In the genomic region with DNA sequence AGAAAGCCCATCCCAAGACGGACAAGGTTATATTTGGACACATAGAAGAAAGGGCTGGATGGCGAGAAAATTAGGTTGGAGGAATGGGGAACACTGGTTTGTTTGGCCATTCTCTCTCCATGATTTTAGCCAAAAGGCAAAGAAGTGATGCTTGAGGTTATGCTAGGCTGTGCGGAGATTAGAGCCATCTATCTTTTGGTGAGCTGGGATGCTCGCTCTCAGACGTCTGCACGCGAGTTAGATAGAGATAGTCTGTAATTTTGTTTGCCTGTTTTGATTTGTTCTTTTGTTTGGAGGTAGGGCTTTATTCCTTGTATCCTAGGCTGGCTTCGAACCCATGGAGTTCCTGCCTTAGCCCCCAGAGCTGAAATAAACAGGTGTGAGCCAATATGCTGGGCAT, we compare ENCODE assay signal across 8 mouse cellular contexts. TPM values are rescaled to one million over a fixed set of nuclear protein-coding genes. Genes with fewer than 3 reads are reported as not detected.
DNase-seq lines count a peak whose midpoint lies in the region; ATAC-seq and TF ChIP-seq lines count a peak whose summit lies in the region.

No protein-coding gene starts in this region.

- peak overlapping the region; percentile 69 for H3K4me2 ChIP-seq in embryonic facial prominence, embryonic 15.5 days (replicated peaks)
- peak overlapping the region; percentile 82 for H3K4me2 ChIP-seq in intestine, embryonic 16.5 days (ENCODE audit: low read depth, low read length)
- H3K4me2 ChIP-seq in neural tube, embryonic 13.5 days: peak overlapping the region; percentile 95

- no peak for ATAC-seq in embryonic facial prominence, embryonic 15.5 days (ENCODE audit: insufficient number of reproducible peaks, low FRiP score, low TSS enrichment, low read depth)
- ATAC-seq in intestine, embryonic 16.5 days: no peak
- ATAC-seq in neural tube, embryonic 13.5 days (ENCODE audit: low read depth): no peak

- peak overlapping the region; percentile 90 for H3K4me3 ChIP-seq in lung, adult 2 months (replicated peaks; ENCODE audit: extremely low read depth, low read depth, low read length)
- peak overlapping the region; percentile 83 for H3K4me3 ChIP-seq in embryonic facial prominence, embryonic 15.5 days (replicated peaks)
- H3K4me3 ChIP-seq in intestine, embryonic 16.5 days (ENCODE audit: low read length): peak overlapping the region; percentile 84
- H3K4me3 ChIP-seq in neural tube, embryonic 13.5 days: peak overlapping the region; percentile 92

- peaks cover 9% of the 10 kb centered on the region for H3K4me1 ChIP-seq in lung, adult 2 months (ENCODE audit: control insufficient read depth, insufficient read depth, low read length)
- H3K4me1 ChIP-seq in embryonic facial prominence, embryonic 15.5 days: peaks cover 53% of the 10 kb centered on the region
- H3K4me1 ChIP-seq in intestine, embryonic 16.5 days (ENCODE audit: control insufficient read depth, insufficient read depth, low read length): peaks cover 21% of the 10 kb centered on the region
- peaks cover 65% of the 10 kb centered on the region for H3K4me1 ChIP-seq in neural tube, embryonic 13.5 days (replicated peaks)

- H3K27me3 ChIP-seq in embryonic facial prominence, embryonic 15.5 days: no peaks in the 10 kb centered on the region
- H3K27me3 ChIP-seq in intestine, embryonic 16.5 days (replicated peaks; ENCODE audit: control insufficient read depth, insufficient read depth, low read length): no peaks in the 10 kb centered on the region
- no peaks in the 10 kb centered on the region for H3K27me3 ChIP-seq in neural tube, embryonic 13.5 days

- TF ChIP-seq CTCF in lung, adult 2 months (IDR thresholded peaks at IDR 0.05; ENCODE audit: insufficient read depth, low read length): no peak

- H3K9me3 ChIP-seq in embryonic facial prominence, embryonic 15.5 days (replicated peaks): no peaks in the 10 kb centered on the region
- no peaks in the 10 kb centered on the region for H3K9me3 ChIP-seq in intestine, embryonic 16.5 days (ENCODE audit: control insufficient read depth, low read length)
- H3K9me3 ChIP-seq in neural tube, embryonic 13.5 days: no peaks in the 10 kb centered on the region

- no peak for DNase-seq in lung, adult 2 months
- DNase-seq in lung, adult 18-20 months: no peak
- DNase-seq in layer of hippocampus, adult 18-20 months (ENCODE audit: low spot score in 2 of 2): no peak
- DNase-seq in frontal cortex, postnatal 14 days (ENCODE audit: low spot score in 2 of 2): no peak
- DNase-seq in cerebellum, adult 8-10 months: no peak

- peak overlapping the region; percentile 90 for H3K9ac ChIP-seq in embryonic facial prominence, embryonic 15.5 days
- peak overlapping the region; percentile 91 for H3K9ac ChIP-seq in intestine, embryonic 16.5 days (ENCODE audit: low read depth, low read length)
- peak overlapping the region; percentile 89 for H3K9ac ChIP-seq in neural tube, embryonic 13.5 days

- 11% methylated on average over 8 of the region's 8 CpGs for WGBS in lung, adult 2 months
- 8% methylated on average over 8 of the region's 8 CpGs for WGBS in embryonic facial prominence, embryonic 15.5 days
- 10% methylated on average over 8 of the region's 8 CpGs for WGBS in intestine, embryonic 16.5 days
- WGBS in neural tube, embryonic 13.5 days: 15% methylated on average over 8 of the region's 8 CpGs

- TF ChIP-seq POLR2A in lung, adult 2 months (IDR thresholded peaks at IDR 0.05; ENCODE audit: borderline replicate concordance, extremely low read depth, low read depth, low read length): no peak

- peak overlapping the region; percentile 98 for H3K27ac ChIP-seq in embryonic facial prominence, embryonic 15.5 days (replicated peaks)
- peak overlapping the region; percentile 96 for H3K27ac ChIP-seq in intestine, embryonic 16.5 days (ENCODE audit: low read length)
- peak overlapping the region; percentile 95 for H3K27ac ChIP-seq in neural tube, embryonic 13.5 days (replicated peaks)

- peaks cover 39% of the 10 kb centered on the region for H3K36me3 ChIP-seq in embryonic facial prominence, embryonic 15.5 days
- peaks cover 16% of the 10 kb centered on the region for H3K36me3 ChIP-seq in intestine, embryonic 16.5 days (ENCODE audit: control insufficient read depth, insufficient read depth, low read length)
- peaks cover 44% of the 10 kb centered on the region for H3K36me3 ChIP-seq in neural tube, embryonic 13.5 days

RNA-seq across cellular contexts. Expression of a gene that starts 0.8 kb away (rescaled TPM):
- 16.7 and 20.8 TPM in 2 replicates for polyA plus RNA-seq in lung, adult 2 months (2012; rRNA removed)
- polyA plus RNA-seq in embryonic facial prominence, embryonic 15.5 days (2015; fragmentation: Nextera tagmentation; extraction: Ambion mirVana): 47.3 and 52.3 TPM in 2 replicates
- 23.8 and 26.0 TPM in 2 replicates for polyA plus RNA-seq in intestine, embryonic 16.5 days (2015; fragmentation: Nextera tagmentation; extraction: Ambion mirVana)
- polyA plus RNA-seq in neural tube, embryonic 13.5 days (2015; fragmentation: Nextera tagmentation; extraction: Ambion mirVana): 26.7 and 28.8 TPM in 2 replicates
- total RNA-seq in layer of hippocampus, adult 18-20 months (2021): 10 to 100 TPM; 33.0 to 38.7 TPM

RNA-seq across cellular contexts. Expression of a gene that starts 5.6 kb away (rescaled TPM):
- 15.0 and 22.9 TPM in 2 replicates for polyA plus RNA-seq in lung, adult 2 months (2012; rRNA removed)
- polyA plus RNA-seq in embryonic facial prominence, embryonic 15.5 days (2015; fragmentation: Nextera tagmentation; extraction: Ambion mirVana): 77.8 and 83.0 TPM in 2 replicates
- polyA plus RNA-seq in intestine, embryonic 16.5 days (2015; fragmentation: Nextera tagmentation; extraction: Ambion mirVana): 49.7 and 53.1 TPM in 2 replicates
- polyA plus RNA-seq in neural tube, embryonic 13.5 days (2015; fragmentation: Nextera tagmentation; extraction: Ambion mirVana): 74.2 and 76.3 TPM in 2 replicates
- 10 to 100 TPM; 50.3 TPM for total RNA-seq in layer of hippocampus, adult 18-20 months (2021)

RNA-seq across cellular contexts. Expression of a gene that starts 10.2 kb away (rescaled TPM):
- polyA plus RNA-seq in lung, adult 2 months (2012; rRNA removed): 333 and 615 TPM in 2 replicates
- polyA plus RNA-seq in embryonic facial prominence, embryonic 15.5 days (2015; fragmentation: Nextera tagmentation; extraction: Ambion mirVana): 543 and 559 TPM in 2 replicates
- 639 and 679 TPM in 2 replicates for polyA plus RNA-seq in intestine, embryonic 16.5 days (2015; fragmentation: Nextera tagmentation; extraction: Ambion mirVana)
- 679 and 746 TPM in 2 replicates for polyA plus RNA-seq in neural tube, embryonic 13.5 days (2015; fragmentation: Nextera tagmentation; extraction: Ambion mirVana)
- 100 to 1,000 TPM; 238 to 240 TPM for total RNA-seq in layer of hippocampus, adult 18-20 months (2021)

RNA-seq across cellular contexts. Expression of a gene that starts 14.1 kb away (rescaled TPM):
- 63.1 and 88.6 TPM in 2 replicates for polyA plus RNA-seq in lung, adult 2 months (2012; rRNA removed)
- 95.6 and 97.7 TPM in 2 replicates for polyA plus RNA-seq in embryonic facial prominence, embryonic 15.5 days (2015; fragmentation: Nextera tagmentation; extraction: Ambion mirVana)
- 172 and 189 TPM in 2 replicates for polyA plus RNA-seq in intestine, embryonic 16.5 days (2015; fragmentation: Nextera tagmentation; extraction: Ambion mirVana)
- polyA plus RNA-seq in neural tube, embryonic 13.5 days (2015; fragmentation: Nextera tagmentation; extraction: Ambion mirVana): 58.2 and 60.9 TPM in 2 replicates
- 10 to 100 TPM; 56.4 to 67.1 TPM for total RNA-seq in layer of hippocampus, adult 18-20 months (2021)

RNA-seq across cellular contexts. Expression of a gene that starts 15.6 kb away (rescaled TPM):
- polyA plus RNA-seq in lung, adult 2 months (2012; rRNA removed): 28.0 and 33.7 TPM in 2 replicates
- 11.4 and 14.4 TPM in 2 replicates for polyA plus RNA-seq in embryonic facial prominence, embryonic 15.5 days (2015; fragmentation: Nextera tagmentation; extraction: Ambion mirVana)
- polyA plus RNA-seq in intestine, embryonic 16.5 days (2015; fragmentation: Nextera tagmentation; extraction: Ambion mirVana): 5.1 and 6.1 TPM in 2 replicates
- 23.1 and 23.5 TPM in 2 replicates for polyA plus RNA-seq in neural tube, embryonic 13.5 days (2015; fragmentation: Nextera tagmentation; extraction: Ambion mirVana)
- 100 to 1,000 TPM; 846 to 862 TPM for total RNA-seq in layer of hippocampus, adult 18-20 months (2021)
